ENCODE assay signal across 21 mouse cellular contexts in the genomic region with DNA sequence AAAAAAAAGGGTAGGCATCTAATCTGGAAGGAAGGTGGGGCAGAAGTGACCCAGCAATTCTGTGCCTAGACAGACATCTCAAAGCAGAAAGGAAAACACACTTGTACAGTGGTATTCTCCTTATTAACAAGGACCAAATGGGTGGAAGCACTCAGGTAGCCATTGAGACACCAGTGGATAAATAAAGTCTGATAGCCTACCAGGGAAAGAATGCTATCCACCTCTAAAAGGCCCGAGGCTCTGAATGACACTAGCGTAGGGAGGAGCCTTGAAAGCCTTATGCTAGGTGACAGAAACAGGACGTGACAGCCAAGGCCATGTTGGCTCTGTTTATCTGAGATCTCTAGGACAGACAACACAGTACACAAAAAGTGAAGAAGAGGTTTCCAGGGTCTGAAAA. TPM values are rescaled to one million over a fixed set of nuclear protein-coding genes. Genes with fewer than 3 reads are reported as not detected.
DNase-seq lines count a peak whose midpoint lies in the region; ATAC-seq and TF ChIP-seq lines count a peak whose summit lies in the region.
"Had no signal": no experiment of that assay in that cellular context is flagged by ENCODE, and none has a peak within 500 bp of the region (broad histone marks: within the 10 kb centered on the region; RNA-seq: fewer than 3 reads in every experiment).

No protein-coding gene starts in this region.

- no peaks in the 10 kb centered on the region for H3K9me3 ChIP-seq in heart, embryonic 14.5 days (ENCODE audit: control insufficient read depth, low read length)
- H3K9me3 ChIP-seq in lung, embryonic 14.5 days (ENCODE audit: low read depth, low read length): no peaks in the 10 kb centered on the region
- H3K9me3 ChIP-seq in embryonic facial prominence, embryonic 14.5 days (ENCODE audit: control insufficient read depth, low read length): no peaks in the 10 kb centered on the region
- no peaks in the 10 kb centered on the region for H3K9me3 ChIP-seq in stomach, embryonic 16.5 days (replicated peaks; ENCODE audit: control insufficient read depth, low read length)
- H3K9me3 ChIP-seq: forebrain, embryonic 13.5 days; megakaryocyte, embryonic 14.5 days; neural tube, embryonic 13.5 days had no signal

- H3K36me3 ChIP-seq in heart, embryonic 14.5 days (ENCODE audit: control insufficient read depth, insufficient read depth, low read length): peaks cover 79% of the 10 kb centered on the region
- H3K36me3 ChIP-seq in lung, embryonic 14.5 days (ENCODE audit: insufficient read depth): no peaks in the 10 kb centered on the region
- H3K36me3 ChIP-seq in embryonic facial prominence, embryonic 14.5 days (ENCODE audit: control insufficient read depth, insufficient read depth, low read length): no peaks in the 10 kb centered on the region
- H3K36me3 ChIP-seq in stomach, embryonic 16.5 days (ENCODE audit: control insufficient read depth, insufficient read depth, low read length): 0 out of 2 replicates have a peak, but pooled peaks cover 4% of the 10 kb centered on the region
- H3K36me3 ChIP-seq: neural tube, embryonic 13.5 days had no signal

- H3K4me1 ChIP-seq in heart, embryonic 14.5 days (ENCODE audit: control insufficient read depth in 2 of 2, insufficient read depth in 2 of 2, low read length in 2 of 2): peaks cover 0 to 12% of the 10 kb centered on the region in 2 experiments; a peak in 1 of 4 replicates
- H3K4me1 ChIP-seq in lung, embryonic 14.5 days (ENCODE audit: insufficient read depth): peaks cover 3% of the 10 kb centered on the region; the same call in 1 of the 2 replicates
- no peaks in the 10 kb centered on the region for H3K4me1 ChIP-seq in lung, adult 2 months (ENCODE audit: control insufficient read depth, insufficient read depth, low read length)
- no peaks in the 10 kb centered on the region for H3K4me1 ChIP-seq in embryonic facial prominence, embryonic 14.5 days (ENCODE audit: control insufficient read depth, insufficient read depth, low read length)
- H3K4me1 ChIP-seq in stomach, embryonic 16.5 days (ENCODE audit: control insufficient read depth, insufficient read depth, low read length): no peaks in the 10 kb centered on the region
- H3K4me1 ChIP-seq: forebrain, embryonic 13.5 days; megakaryocyte, embryonic 14.5 days; neural tube, embryonic 13.5 days had no signal

- H3K27ac ChIP-seq in heart, embryonic 14.5 days (replicated peaks in 1 of 2; ENCODE audit: control insufficient read depth in 1 of 2, insufficient read depth in 1 of 2, low read depth in 2 of 2, low read length in 2 of 2): peak overlapping the region; percentile 28 to 65
- H3K27ac ChIP-seq in lung, embryonic 14.5 days (ENCODE audit: low read depth): peak overlapping the region; percentile 46; the same call in 1 of the 2 replicates
- peak overlapping the region; percentile 6; the same call in 1 of the 2 replicates for H3K27ac ChIP-seq in embryonic facial prominence, embryonic 14.5 days (replicated peaks; ENCODE audit: low read depth, low read length)
- peak overlapping the region; percentile 34; the same call in 1 of the 2 replicates for H3K27ac ChIP-seq in stomach, embryonic 16.5 days (ENCODE audit: low read length)
- H3K27ac ChIP-seq: forebrain, embryonic 13.5 days; hindbrain, postnatal 0 days; neural tube, embryonic 13.5 days had no signal

- no peak overlapping the region for H3K4me2 ChIP-seq in heart, embryonic 14.5 days (ENCODE audit: low read length)
- no peak overlapping the region for H3K4me2 ChIP-seq in lung, embryonic 14.5 days
- no peak overlapping the region for H3K4me2 ChIP-seq in embryonic facial prominence, embryonic 14.5 days (ENCODE audit: low read depth, low read length)
- no peak overlapping the region for H3K4me2 ChIP-seq in stomach, embryonic 16.5 days (ENCODE audit: low read depth, low read length)
- H3K4me2 ChIP-seq: forebrain, embryonic 13.5 days; neural tube, embryonic 13.5 days had no signal

- no peak overlapping the region for H3K4me3 ChIP-seq in heart, embryonic 14.5 days (ENCODE audit: control insufficient read depth in 1 of 2, insufficient read depth in 1 of 2, low read depth in 1 of 2, low read length in 2 of 2)
- no peak overlapping the region for H3K4me3 ChIP-seq in lung, embryonic 14.5 days (ENCODE audit: low read depth, low read length)
- no peak overlapping the region for H3K4me3 ChIP-seq in lung, adult 2 months (replicated peaks; ENCODE audit: extremely low read depth, low read depth, low read length)
- H3K4me3 ChIP-seq in embryonic facial prominence, embryonic 14.5 days (ENCODE audit: low read depth, low read length): no peak overlapping the region
- H3K4me3 ChIP-seq in stomach, embryonic 16.5 days (replicated peaks; ENCODE audit: low read length): no peak overlapping the region
- H3K4me3 ChIP-seq: forebrain, embryonic 13.5 days; megakaryocyte, embryonic 14.5 days; neural tube, embryonic 13.5 days had no signal

- DNase-seq in heart, postnatal 14 days: no peak
- DNase-seq in lung, embryonic 14.5 days: no peak
- no peak for DNase-seq in lung, adult 2 months
- no peak for DNase-seq in embryonic facial prominence, embryonic 14.5 days (ENCODE audit: low spot score)
- DNase-seq in right cerebral cortex, adult 18-20 months: no peak
- DNase-seq: adrenal gland, postnatal 10 days; cerebellum, adult 18-20 months; kidney, adult 9 months; layer of hippocampus, postnatal 36 days; right cerebral cortex, postnatal 4 days had no signal

- H3K27me3 ChIP-seq in heart, embryonic 14.5 days (ENCODE audit: control insufficient read depth, insufficient read depth, low read length): no peaks in the 10 kb centered on the region
- H3K27me3 ChIP-seq in lung, embryonic 14.5 days (ENCODE audit: insufficient read depth, low read length): no peaks in the 10 kb centered on the region
- H3K27me3 ChIP-seq in embryonic facial prominence, embryonic 14.5 days (replicated peaks; ENCODE audit: control insufficient read depth, insufficient read depth, low read length): no peaks in the 10 kb centered on the region
- H3K27me3 ChIP-seq in stomach, embryonic 16.5 days (ENCODE audit: control insufficient read depth, insufficient read depth, low read length): no peaks in the 10 kb centered on the region
- H3K27me3 ChIP-seq: forebrain, embryonic 13.5 days; megakaryocyte, embryonic 14.5 days; neural tube, embryonic 13.5 days had no signal

- intact Hi-C loops in heart, postnatal 14 days (cut with DNase I): no loop called here

- TF ChIP-seq CTCF in lung, embryonic 14.5 days (IDR thresholded peaks at IDR 0.05; ENCODE audit: low read depth): no peak
- no peak for TF ChIP-seq CTCF in lung, adult 2 months (IDR thresholded peaks at IDR 0.05; ENCODE audit: insufficient read depth, low read length)

- no peak for TF ChIP-seq POLR2A in lung, adult 2 months (IDR thresholded peaks at IDR 0.05; ENCODE audit: borderline replicate concordance, extremely low read depth, low read depth, low read length)

- 55% methylated on average over 3 of the region's 3 CpGs for WGBS in heart, embryonic 14.5 days
- WGBS in lung, embryonic 14.5 days: 62% methylated on average over 3 of the region's 3 CpGs
- 46% methylated on average over 3 of the region's 3 CpGs for WGBS in lung, adult 2 months
- WGBS in embryonic facial prominence, embryonic 14.5 days: 76% methylated on average over 3 of the region's 3 CpGs
- WGBS in stomach, embryonic 16.5 days: 82% methylated on average over 3 of the region's 3 CpGs

- ATAC-seq in heart, embryonic 14.5 days (ENCODE audit: insufficient number of reproducible peaks, insufficient read depth, low FRiP score, low read depth): no peak
- ATAC-seq in lung, embryonic 14.5 days (ENCODE audit: insufficient read depth): no peak
- ATAC-seq in embryonic facial prominence, embryonic 14.5 days (ENCODE audit: low read depth): no peak
- no peak for ATAC-seq in stomach, embryonic 16.5 days (ENCODE audit: insufficient read depth, low FRiP score)
- ATAC-seq: forebrain, embryonic 13.5 days had no signal

- no peak overlapping the region for H3K9ac ChIP-seq in heart, embryonic 14.5 days (ENCODE audit: low read length)
- no peak overlapping the region for H3K9ac ChIP-seq in lung, embryonic 14.5 days
- no peak overlapping the region for H3K9ac ChIP-seq in embryonic facial prominence, embryonic 14.5 days (ENCODE audit: low read depth, low read length)
- no peak overlapping the region for H3K9ac ChIP-seq in stomach, embryonic 16.5 days (ENCODE audit: low read length)
- H3K9ac ChIP-seq: forebrain, embryonic 13.5 days; neural tube, embryonic 13.5 days had no signal

RNA-seq across cellular contexts. Expression of a gene that starts 17.9 kb away (rescaled TPM):
- not detected in 2 replicates for polyA plus RNA-seq in heart, embryonic 14.5 days (2014; fragmentation: Nextera tagmentation; extraction: Ambion mirVana)
- not detected for total RNA-seq in heart, postnatal 14 days (2021)
- not detected in 2 replicates for polyA plus RNA-seq in lung, embryonic 14.5 days (2014; fragmentation: Nextera tagmentation; extraction: Ambion mirVana)
- 0.14 TPM in 1 of 2 replicates, not detected in the other for polyA plus RNA-seq in lung, adult 2 months (2012; rRNA removed)
- polyA plus RNA-seq in embryonic facial prominence, embryonic 14.5 days (2014; fragmentation: Nextera tagmentation; extraction: Ambion mirVana): not detected in 2 replicates
- not detected in 2 replicates for polyA plus RNA-seq in stomach, embryonic 16.5 days (2015; fragmentation: Nextera tagmentation; extraction: Ambion mirVana)
- total RNA-seq: common myeloid progenitor, adult 5-6 weeks; granulocyte monocyte progenitor cell, adult 5-6 weeks; hindbrain, postnatal 0 days had no signal
- polyA plus RNA-seq: limb, embryonic 11.5 days; liver, embryonic 16.5 days; neural tube, embryonic 13.5 days; thymus, postnatal 0 days had no signal

RNA-seq across cellular contexts. Expression of a gene that starts 31.2 kb away (rescaled TPM):
- polyA plus RNA-seq in heart, embryonic 14.5 days (2014; fragmentation: Nextera tagmentation; extraction: Ambion mirVana): 188 and 196 TPM in 2 replicates
- total RNA-seq in heart, postnatal 14 days (2021): 10 to 100 TPM; 29.7 to 40.0 TPM
- polyA plus RNA-seq in lung, embryonic 14.5 days (2014; fragmentation: Nextera tagmentation; extraction: Ambion mirVana): 30.9 and 35.1 TPM in 2 replicates
- polyA plus RNA-seq in lung, adult 2 months (2012; rRNA removed): 30.8 and 63.1 TPM in 2 replicates
- 86.6 and 105 TPM in 2 replicates for polyA plus RNA-seq in embryonic facial prominence, embryonic 14.5 days (2014; fragmentation: Nextera tagmentation; extraction: Ambion mirVana)
- 222 and 236 TPM in 2 replicates for polyA plus RNA-seq in stomach, embryonic 16.5 days (2015; fragmentation: Nextera tagmentation; extraction: Ambion mirVana)
- total RNA-seq: common myeloid progenitor, adult 5-6 weeks; granulocyte monocyte progenitor cell, adult 5-6 weeks had no signal

RNA-seq across cellular contexts. Expression of a gene that starts 58.6 kb away (rescaled TPM):
- 2.4 and 2.8 TPM in 2 replicates for polyA plus RNA-seq in heart, embryonic 14.5 days (2014; fragmentation: Nextera tagmentation; extraction: Ambion mirVana)
- total RNA-seq in heart, postnatal 14 days (2021): 1 to 10 TPM in 1 of 2 experiments, under 1 TPM in 1; 0.83 to 1.0 TPM
- polyA plus RNA-seq in lung, embryonic 14.5 days (2014; fragmentation: Nextera tagmentation; extraction: Ambion mirVana): 2.7 and 3.4 TPM in 2 replicates
- polyA plus RNA-seq in lung, adult 2 months (2012; rRNA removed): 1.1 and 1.2 TPM in 2 replicates
- polyA plus RNA-seq in embryonic facial prominence, embryonic 14.5 days (2014; fragmentation: Nextera tagmentation; extraction: Ambion mirVana): 4.6 and 4.8 TPM in 2 replicates
- 4.1 and 4.2 TPM in 2 replicates for polyA plus RNA-seq in stomach, embryonic 16.5 days (2015; fragmentation: Nextera tagmentation; extraction: Ambion mirVana)

RNA-seq across cellular contexts. Expression of a gene that starts 58.8 kb away (rescaled TPM):
- 52.9 and 57.1 TPM in 2 replicates for polyA plus RNA-seq in heart, embryonic 14.5 days (2014; fragmentation: Nextera tagmentation; extraction: Ambion mirVana)
- 10 to 100 TPM; 32.7 to 33.5 TPM for total RNA-seq in heart, postnatal 14 days (2021)
- 75.3 and 81.9 TPM in 2 replicates for polyA plus RNA-seq in lung, embryonic 14.5 days (2014; fragmentation: Nextera tagmentation; extraction: Ambion mirVana)
- 7.6 and 15.5 TPM in 2 replicates for polyA plus RNA-seq in lung, adult 2 months (2012; rRNA removed)
- 80.6 and 84.1 TPM in 2 replicates for polyA plus RNA-seq in embryonic facial prominence, embryonic 14.5 days (2014; fragmentation: Nextera tagmentation; extraction: Ambion mirVana)
- 91.4 and 93.6 TPM in 2 replicates for polyA plus RNA-seq in stomach, embryonic 16.5 days (2015; fragmentation: Nextera tagmentation; extraction: Ambion mirVana)
